Mouse (Mus musculus) sigmoid colon, adult 10 weeks (tissue): ENCODE results near the gene Tmbim4. TPM values are rescaled to one million over a fixed set of nuclear protein-coding genes. Genes with fewer than 3 reads are reported as not detected.

Source experiments
- polyA plus RNA-seq: library from polyadenylated mRNA; stranded (reverse); fragments of 350-450 nt; fragmentation: Illumina TruSeq; extraction: RNeasy Lipid Tissue Mini Kit (QIAGEN cat#74804); gene quantifications from one replicate; pipeline ENCODE4 v1.2.3, GENCODE M21; 2014; ENCODE audit warnings: low read depth, low replicate concordance

The Tmbim4 gene
- polyA plus RNA-seq, result 239 TPM

DNA sequence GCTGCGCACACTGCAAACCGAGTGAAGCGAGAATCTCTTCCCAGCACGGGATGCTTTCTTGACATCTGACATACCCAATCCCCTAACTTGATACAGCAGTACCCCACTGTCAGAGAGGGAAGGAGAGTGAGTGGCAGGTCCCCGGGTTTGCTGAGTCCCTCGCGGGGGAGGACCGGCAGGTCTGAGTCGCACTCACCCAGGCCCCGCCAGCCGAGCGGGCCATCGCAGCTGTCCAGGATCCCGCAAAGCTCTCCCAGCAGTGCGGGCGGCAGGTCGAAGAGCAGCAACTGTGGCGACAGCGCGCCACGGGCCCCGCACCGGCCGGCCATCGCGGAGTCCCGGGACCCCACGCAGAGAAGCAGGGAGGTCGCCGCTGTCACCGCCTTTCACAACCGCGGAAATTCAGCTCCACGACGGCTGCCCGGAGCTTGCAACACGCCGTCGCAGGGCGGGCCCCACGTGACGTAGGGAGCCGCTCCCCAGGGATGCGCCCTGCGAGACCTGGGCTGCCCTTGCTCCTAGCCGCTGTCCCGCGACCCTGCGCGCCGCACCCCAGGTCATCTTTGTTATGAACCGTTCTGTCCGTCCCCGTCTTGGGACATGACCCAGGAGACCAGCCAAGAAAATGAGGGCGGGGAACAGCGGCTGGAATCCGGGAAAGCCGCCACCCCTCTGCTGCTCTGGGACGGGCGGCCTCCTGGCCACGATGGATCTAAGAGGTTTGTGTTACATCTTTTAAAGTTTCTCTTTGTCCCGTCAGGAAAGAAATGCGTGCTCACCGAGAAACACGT, at the start of gene Tmbim4:
TSS of gene Tmbim4 (plus strand) at position 460 of the 791 bp plus-strand sequence.

DNA sequence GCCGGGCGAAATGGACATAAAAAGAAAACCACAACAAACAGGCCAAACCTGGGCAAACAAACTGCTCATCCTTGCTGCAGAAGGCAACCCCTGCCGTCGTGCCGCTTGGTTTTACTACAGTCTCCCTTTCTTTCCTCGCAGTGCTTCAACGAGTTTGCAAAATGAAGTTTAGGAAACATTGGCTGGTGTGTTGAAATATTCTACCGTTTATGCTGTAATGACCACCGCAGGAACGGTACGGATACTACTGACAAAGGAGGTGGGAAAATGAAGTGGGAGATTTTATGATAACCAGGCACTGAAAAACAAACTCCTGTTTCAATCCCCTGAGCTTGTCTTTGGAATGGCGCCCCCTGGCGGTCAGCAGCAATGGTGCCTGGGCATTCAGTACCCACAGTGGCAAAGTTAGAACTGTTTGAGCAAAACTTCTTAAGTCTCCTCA, 592 bp downstream of the Tmbim4 start, which contains the start of gene Irak3:
TSS of gene Irak3 (minus strand) at position 170 of the 442 bp plus-strand sequence.

DNA sequence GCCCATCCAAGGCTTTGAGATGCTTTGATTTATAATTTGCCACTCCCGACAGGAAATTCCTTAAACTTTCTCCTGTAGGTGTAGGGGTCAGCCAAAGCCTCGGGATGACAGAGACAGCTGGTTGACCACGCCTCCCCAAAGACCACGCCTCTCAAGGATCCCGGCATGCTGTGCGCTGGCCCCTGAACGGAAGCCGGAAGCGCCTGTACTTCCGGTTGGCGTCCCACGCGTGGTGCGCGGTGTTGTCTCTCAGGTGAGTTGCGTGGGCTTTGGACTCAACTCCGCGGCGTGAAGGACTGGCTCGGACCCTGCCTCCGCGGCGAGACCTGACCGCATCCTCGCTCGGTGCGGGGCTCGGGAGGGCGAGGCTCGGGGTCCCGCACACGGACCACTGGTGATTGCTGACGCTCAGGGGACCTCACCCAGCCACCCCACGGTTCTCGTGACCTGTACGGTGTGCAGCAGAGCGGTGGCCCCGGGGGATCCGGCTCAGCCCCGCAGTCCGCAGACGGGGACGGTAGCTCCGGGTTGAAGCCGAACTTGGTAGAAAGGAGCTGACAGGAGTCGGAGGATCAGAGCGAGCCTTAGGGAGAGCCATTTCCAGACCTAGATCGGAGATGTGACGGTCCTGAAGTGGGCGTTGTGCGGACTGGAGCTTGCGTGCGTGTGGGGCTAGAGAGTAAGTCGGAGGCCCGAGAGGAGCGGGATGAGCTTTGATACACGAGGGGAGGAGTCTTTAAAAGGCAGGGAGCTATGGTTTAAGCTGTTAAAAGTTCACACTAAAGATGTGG, 25.7 kb downstream of the Tmbim4 start, which contains the start of gene Llph:
TSS of gene Llph (plus strand) at position 200 of the 791 bp plus-strand sequence.

Other genes starting within 250 kb of the Tmbim4 start
- 20.6 TPM for gene Helb, start 88.6 kb upstream of the Tmbim4 start, polyA plus RNA-seq
- gene Irak3, start 540 bp downstream of the Tmbim4 start, polyA plus RNA-seq, result 9.2 TPM
- gene Llph, start 25.5 kb downstream of the Tmbim4 start, polyA plus RNA-seq, result 18.8 TPM